Mouse (Mus musculus) cerebellum, adult 2 months (tissue): ENCODE data around the gene Spaca6.

Source experiments
- CTCF ChIP-seq: fragments of 200-500 bp; IDR thresholded peaks from 2 replicates; pipeline ENCODE4 v1.5.1; 2011; ENCODE audit warnings: low read depth, mild to moderate bottlenecking, control low read depth, low read length, moderate library complexity, borderline replicate concordance; ENCODE audit not compliant: insufficient read depth
- POLR2A ChIP-seq: fragments of 200-500 bp; IDR thresholded peaks from 2 replicates; pipeline ENCODE4 v1.6.1; 2011; ENCODE audit warnings: low read length, control low read depth, borderline replicate concordance; ENCODE audit not compliant: insufficient read depth

DNA sequence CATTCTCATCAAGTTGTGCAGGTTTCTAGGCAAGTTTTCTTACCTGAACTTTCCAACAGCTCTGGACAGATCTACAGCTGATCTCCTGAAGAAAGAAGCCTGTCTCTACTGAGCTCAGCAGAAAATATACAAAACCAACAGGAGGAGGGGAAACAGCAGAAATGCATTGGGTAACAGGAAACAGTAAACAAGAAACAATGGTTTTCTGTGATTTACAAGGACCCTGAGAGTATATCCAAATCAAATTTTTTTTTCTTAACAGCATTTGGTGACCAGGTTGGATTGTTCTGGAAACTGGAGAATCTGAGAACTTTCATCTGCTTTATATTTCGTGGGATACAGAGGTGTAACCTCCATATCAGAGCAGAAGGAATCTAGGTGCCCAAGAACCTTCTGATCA lies 56.9 kb downstream of the Spaca6 start, which contains the start of gene Fpr1:
- TF ChIP-seq CTCF (no peak), POLR2A (no peak)
